Mouse (Mus musculus): ENCODE data around the gene Igfals. TPM values are rescaled to one million over a fixed set of nuclear protein-coding genes. Genes with fewer than 3 reads are reported as not detected.

Gene Igfals
- total and polyA plus RNA-seq, 3 experiments: 0.10 to 0.16 TPM; not detected in 1

- H3K4me1 ChIP-seq (ENCODE audit: insufficient read depth, low read depth, low read length): peaks cover 17% of the 10 kb centered on the region
- no peaks in the 10 kb centered on the region for H3K9me3 ChIP-seq (replicated peaks)
- peak within 1 kb of the TSS; percentile 81 for H3K4me3 ChIP-seq (ENCODE audit: low read depth, low read length)
- DNase-seq (ENCODE audit: low spot score): peak; percentile 99
- peaks cover 40% of the 10 kb centered on the region for H3K36me3 ChIP-seq (replicated peaks)
- ATAC-seq (ENCODE audit: extremely low read depth, insufficient number of reproducible peaks, low FRiP score, poor library complexity, severe bottlenecking): peak; percentile 97
- no peak for TF ChIP-seq GATA2 (IDR thresholded peaks at IDR 0.05; ENCODE audit: borderline replicate concordance, low read depth, low read length)
- no peak for TF ChIP-seq TAL1 (conservative IDR thresholded peaks at IDR 0.05; ENCODE audit: low read depth, low read length)
- TF ChIP-seq GATA1 (IDR thresholded peaks at IDR 0.05; ENCODE audit: borderline replicate concordance, low read length): no peak
- no peak for TF ChIP-seq POLR2AphosphoS5 (IDR thresholded peaks at IDR 0.05; ENCODE audit: insufficient replicate concordance, low read depth, low read length)
- TF ChIP-seq CTCF (IDR thresholded peaks at IDR 0.05; ENCODE audit: low read depth, low read length): no peak
- H3K27me3 ChIP-seq (ENCODE audit: insufficient read depth, low read length): no peaks in the 10 kb centered on the region
Measured at GRCm38 (mm10) chr17:24850065-24850772, 15.6 kb upstream of the Igfals start, which contains the start of gene Fahd1. Gene Fahd1 (minus strand): TSS chr17:24850364.

GRCm38 (mm10) chr17:24850773-24851127 is 15.0 kb upstream of the Igfals start:
- ATAC-seq (ENCODE audit: extremely low read depth, insufficient number of reproducible peaks, low FRiP score, poor library complexity, severe bottlenecking) (no peak), DNase-seq (ENCODE audit: low spot score) (no peak)
- H3K4me3 ChIP-seq (ENCODE audit: low read depth, low read length): peak overlapping the region; percentile 81
- H3K36me3 ChIP-seq (replicated peaks): peaks cover 46% of the 10 kb centered on the region
- no peaks in the 10 kb centered on the region for H3K27me3 ChIP-seq (ENCODE audit: insufficient read depth, low read length)
- peaks cover 17% of the 10 kb centered on the region for H3K4me1 ChIP-seq (ENCODE audit: insufficient read depth, low read depth, low read length)
- TF ChIP-seq POLR2AphosphoS5 (IDR thresholded peaks at IDR 0.05; ENCODE audit: insufficient replicate concordance, low read depth, low read length): no peak
- no peak for TF ChIP-seq GATA1 (IDR thresholded peaks at IDR 0.05; ENCODE audit: borderline replicate concordance, low read length)
- TF ChIP-seq CTCF (IDR thresholded peaks at IDR 0.05; ENCODE audit: low read depth, low read length): no peak
- no peak for TF ChIP-seq TAL1 (conservative IDR thresholded peaks at IDR 0.05; ENCODE audit: low read depth, low read length)
- no peak for TF ChIP-seq GATA2 (IDR thresholded peaks at IDR 0.05; ENCODE audit: borderline replicate concordance, low read depth, low read length)
- H3K9me3 ChIP-seq (replicated peaks): no peaks in the 10 kb centered on the region

- DNase-seq (ENCODE audit: low spot score) (no peak), ATAC-seq (ENCODE audit: extremely low read depth, insufficient number of reproducible peaks, low FRiP score, poor library complexity, severe bottlenecking) (no peak)
- Histone ChIP-seq H3K9me3 (replicated peaks) (no peaks in the 10 kb centered on the region), H3K27me3 (ENCODE audit: insufficient read depth, low read length) (no peaks in the 10 kb centered on the region), H3K4me3 (ENCODE audit: low read depth, low read length) (peak overlapping the region; percentile 81), H3K36me3 (replicated peaks) (peaks cover 51% of the 10 kb centered on the region), H3K4me1 (ENCODE audit: insufficient read depth, low read depth, low read length) (peaks cover 17% of the 10 kb centered on the region)
- TF ChIP-seq TAL1 (conservative IDR thresholded peaks at IDR 0.05; ENCODE audit: low read depth, low read length) (no peak), GATA1 (IDR thresholded peaks at IDR 0.05; ENCODE audit: borderline replicate concordance, low read length) (no peak), CTCF (IDR thresholded peaks at IDR 0.05; ENCODE audit: low read depth, low read length) (no peak), POLR2AphosphoS5 (IDR thresholded peaks at IDR 0.05; ENCODE audit: insufficient replicate concordance, low read depth, low read length) (no peak), GATA2 (IDR thresholded peaks at IDR 0.05; ENCODE audit: borderline replicate concordance, low read depth, low read length) (no peak)
Measured at GRCm38 (mm10) chr17:24851381-24852125, 14.2 kb upstream of the Igfals start.

- H3K27me3 ChIP-seq (ENCODE audit: insufficient read depth, low read length): no peaks in the 10 kb centered on the region
- no peak for DNase-seq (ENCODE audit: low spot score)
- H3K9me3 ChIP-seq (replicated peaks): no peaks in the 10 kb centered on the region
- H3K4me1 ChIP-seq (ENCODE audit: insufficient read depth, low read depth, low read length): peaks cover 39% of the 10 kb centered on the region
- H3K4me3 ChIP-seq (ENCODE audit: low read depth, low read length): no peak overlapping the region
- ATAC-seq (ENCODE audit: extremely low read depth, insufficient number of reproducible peaks, low FRiP score, poor library complexity, severe bottlenecking): no peak
- TF ChIP-seq GATA2 (IDR thresholded peaks at IDR 0.05; ENCODE audit: borderline replicate concordance, low read depth, low read length) (no peak), CTCF (IDR thresholded peaks at IDR 0.05; ENCODE audit: low read depth, low read length) (no peak), POLR2AphosphoS5 (IDR thresholded peaks at IDR 0.05; ENCODE audit: insufficient replicate concordance, low read depth, low read length) (no peak), GATA1 (IDR thresholded peaks at IDR 0.05; ENCODE audit: borderline replicate concordance, low read length) (no peak), TAL1 (conservative IDR thresholded peaks at IDR 0.05; ENCODE audit: low read depth, low read length) (no peak)
- peaks cover 80% of the 10 kb centered on the region for H3K36me3 ChIP-seq (replicated peaks)
Measured at GRCm38 (mm10) chr17:24855838-24856464, 9.8 kb upstream of the Igfals start.

- Histone ChIP-seq H3K36me3 (replicated peaks) (peaks cover 86% of the 10 kb centered on the region), H3K4me1 (ENCODE audit: insufficient read depth, low read depth, low read length) (peaks cover 33% of the 10 kb centered on the region)
- no peak for ATAC-seq (ENCODE audit: extremely low read depth, insufficient number of reproducible peaks, low FRiP score, poor library complexity, severe bottlenecking)
Measured at GRCm38 (mm10) chr17:24856589-24856988, 9.2 kb upstream of the Igfals start.

GRCm38 (mm10) chr17:24857831-24858470 is 7.8 kb upstream of the Igfals start:
- DNase-seq (ENCODE audit: low spot score) (no peak), ATAC-seq (ENCODE audit: extremely low read depth, insufficient number of reproducible peaks, low FRiP score, poor library complexity, severe bottlenecking) (no peak)
- Histone ChIP-seq H3K4me3 (ENCODE audit: low read depth, low read length) (no peak overlapping the region; the same call in 1 of the 2 replicates), H3K36me3 (replicated peaks) (peaks cover 92% of the 10 kb centered on the region), H3K9me3 (replicated peaks) (no peaks in the 10 kb centered on the region), H3K4me1 (ENCODE audit: insufficient read depth, low read depth, low read length) (peaks cover 29% of the 10 kb centered on the region), H3K27me3 (ENCODE audit: insufficient read depth, low read length) (no peaks in the 10 kb centered on the region)
- TF ChIP-seq GATA2 (IDR thresholded peaks at IDR 0.05; ENCODE audit: borderline replicate concordance, low read depth, low read length) (no peak), TAL1 (conservative IDR thresholded peaks at IDR 0.05; ENCODE audit: low read depth, low read length) (no peak), CTCF (IDR thresholded peaks at IDR 0.05; ENCODE audit: low read depth, low read length) (no peak), GATA1 (IDR thresholded peaks at IDR 0.05; ENCODE audit: borderline replicate concordance, low read length) (no peak), POLR2AphosphoS5 (IDR thresholded peaks at IDR 0.05; ENCODE audit: insufficient replicate concordance, low read depth, low read length) (no peak)

More at GRCm38 (mm10) chr17:24856589-24856988, 9.2 kb upstream of the Igfals start:
- DNase-seq (ENCODE audit: low spot score): no peak
- Histone ChIP-seq H3K4me3 (ENCODE audit: low read depth, low read length) (no peak overlapping the region), H3K27me3 (ENCODE audit: insufficient read depth, low read length) (no peaks in the 10 kb centered on the region), H3K9me3 (replicated peaks) (no peaks in the 10 kb centered on the region)
- no peak for TF ChIP-seq TAL1 (conservative IDR thresholded peaks at IDR 0.05; ENCODE audit: low read depth, low read length)

Data from G1E (cell line).